Mouse (Mus musculus) urinary bladder, adult 18-20 months (tissue): ENCODE results near the gene Osbpl3.
A peak's percentile ranks its signal among the peaks of the same experiment; 100 is the strongest.
"Not testable (repeated sequence)": the region's sequence is repeated elsewhere in the genome, so short reads cannot be mapped to it uniquely, and the experiment has no call there.

ENCODE experiments used
- DNase-seq, 2 experiments: peaks; one replicate each; pipeline ENCODE4 v3.0.0; 2022; ENCODE audit warnings: low spot score in 2 of 2, mixed read lengths in 2 of 2

The Osbpl3 gene

DNA sequence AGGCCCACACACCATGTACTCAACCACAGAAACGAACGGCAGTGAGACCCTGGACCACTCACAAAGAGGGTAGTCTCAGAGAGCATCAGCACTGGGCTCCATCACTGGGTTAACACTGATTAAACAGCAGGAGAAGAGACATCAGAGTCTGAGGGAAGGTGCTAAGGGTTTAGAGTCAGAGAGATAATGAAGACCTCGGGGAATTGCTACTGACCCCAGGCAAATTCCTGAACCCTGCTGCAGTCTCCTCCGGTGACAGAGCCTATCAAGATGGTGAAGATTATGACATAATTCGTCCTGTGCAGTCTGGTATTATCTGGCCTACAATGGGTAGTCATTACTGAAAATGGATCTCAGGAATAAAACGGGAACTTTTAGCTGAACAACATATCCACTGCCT lies 2.4 kb downstream of the Osbpl3 start:
- DNase-seq = no peak

GRCm38 (mm10) chr6:50452220-50452619 lies 3.8 kb downstream of the Osbpl3 start:
- no peak for DNase-seq

DNA sequence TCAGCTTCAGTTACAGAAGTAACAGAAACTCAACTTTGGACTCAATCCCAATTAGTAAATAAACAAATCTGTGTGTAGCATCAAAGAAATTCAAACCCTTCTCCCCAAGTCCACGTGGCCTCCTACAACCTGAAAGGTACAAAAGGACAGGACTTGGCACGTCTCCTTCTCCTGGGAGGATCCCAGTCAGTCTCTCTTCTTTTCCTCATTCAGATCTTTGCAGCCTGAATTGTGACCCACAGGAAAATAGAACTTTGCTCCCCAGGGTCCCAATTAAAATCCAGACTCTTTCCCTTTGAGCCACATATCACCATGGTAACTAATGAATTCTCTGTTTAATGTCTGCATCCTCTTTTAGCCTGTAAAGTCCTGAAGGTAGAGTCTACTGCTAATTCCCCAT lies 10.4 kb downstream of the Osbpl3 start:
- no peak for DNase-seq

DNA sequence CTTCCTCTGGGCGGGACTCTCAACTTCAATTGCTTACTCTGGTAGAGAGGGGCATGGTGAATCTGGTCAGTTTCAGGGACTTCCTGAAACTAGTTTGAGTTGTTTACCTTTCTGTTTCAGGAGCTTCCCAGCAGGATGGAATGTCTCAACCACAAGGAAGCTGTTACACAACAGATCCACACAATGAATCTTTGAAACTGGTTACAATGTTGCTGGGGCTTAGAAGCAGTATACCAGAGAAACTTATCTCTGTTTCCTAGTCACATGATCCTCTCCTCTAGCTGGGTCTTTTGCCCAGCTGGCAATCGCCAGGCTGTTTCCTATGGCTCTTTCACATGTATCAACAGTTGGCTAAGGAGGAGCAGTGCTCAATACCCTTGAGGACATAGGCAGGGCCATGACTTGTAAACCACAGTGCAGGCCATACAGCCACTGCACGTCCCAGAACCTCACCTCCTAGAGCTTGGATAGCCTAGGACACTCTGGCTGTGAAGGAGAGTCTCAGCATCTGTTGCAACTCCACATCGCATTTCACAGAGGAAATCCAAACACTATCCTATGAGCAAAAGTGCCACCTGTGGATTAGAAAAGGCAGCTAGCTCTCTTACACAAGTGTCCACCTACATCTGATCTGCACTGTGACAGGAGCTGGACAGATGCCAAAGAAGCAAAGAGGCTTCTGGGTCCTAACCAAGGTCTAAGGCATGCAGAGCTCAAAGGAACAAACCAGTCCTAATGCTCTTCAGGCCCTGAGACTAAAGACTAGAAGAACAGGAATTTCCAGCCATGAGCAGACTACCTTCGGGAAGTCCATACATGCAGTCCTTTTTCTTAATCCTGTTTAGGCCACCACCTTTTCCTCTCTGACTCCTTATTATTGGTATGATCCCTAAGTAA lies 14.8 kb downstream of the Osbpl3 start:
- peak in 1 of 2 experiments; percentile 44 for DNase-seq

DNA sequence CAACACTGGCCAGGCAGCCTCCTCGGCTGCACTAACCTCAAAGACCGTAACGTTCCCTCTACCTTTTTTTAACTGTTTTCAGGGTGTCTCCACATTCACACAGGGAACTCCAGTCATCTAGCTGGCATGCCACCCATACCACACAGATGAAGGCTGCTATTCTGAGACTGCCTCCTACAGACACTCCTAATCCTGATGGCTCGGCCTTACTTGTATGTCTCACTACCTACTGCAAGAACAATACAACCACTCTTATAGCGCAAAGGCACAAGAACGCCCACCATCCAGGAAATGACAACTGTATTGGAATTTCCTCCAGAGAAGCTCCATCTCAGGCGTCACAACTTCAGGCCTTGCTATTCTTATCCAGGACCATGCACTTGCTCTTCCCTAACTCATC lies 15.8 kb downstream of the Osbpl3 start:
- DNase-seq = no peak

DNA sequence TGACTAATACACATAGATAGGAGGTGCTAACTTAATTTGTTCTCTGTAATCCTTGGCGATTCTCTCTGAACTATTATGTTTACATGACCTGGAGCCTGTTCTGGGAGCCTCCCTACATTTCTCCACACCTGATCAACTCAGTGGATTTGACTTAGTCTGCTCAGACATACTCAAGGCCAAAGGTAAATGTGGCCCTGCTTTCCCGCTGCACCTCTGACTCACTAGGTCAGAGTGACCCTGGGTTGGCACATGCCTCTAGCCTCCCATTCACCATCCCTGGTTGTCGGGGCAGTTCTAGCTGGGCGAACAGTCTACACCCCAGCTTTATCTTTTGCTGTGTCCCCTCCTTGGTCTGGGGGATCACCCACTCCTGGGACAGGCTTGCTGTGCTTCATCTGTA lies 17.1 kb downstream of the Osbpl3 start:
- not testable (repeated sequence) for DNase-seq

GRCm38 (mm10) chr6:50437815-50438214 lies 18.2 kb downstream of the Osbpl3 start:
- no peak for DNase-seq

- no peak for DNase-seq
Measured at GRCm38 (mm10) chr6:50436661-50437060, 19.3 kb downstream of the Osbpl3 start.

GRCm38 (mm10) chr6:50432491-50432890 lies 23.5 kb downstream of the Osbpl3 start:
- DNase-seq = no peak

- no peak for DNase-seq
Measured at GRCm38 (mm10) chr6:50429299-50429698, 26.7 kb downstream of the Osbpl3 start.

- DNase-seq = no peak
Measured at GRCm38 (mm10) chr6:50427051-50427732, 28.8 kb downstream of the Osbpl3 start.

DNA sequence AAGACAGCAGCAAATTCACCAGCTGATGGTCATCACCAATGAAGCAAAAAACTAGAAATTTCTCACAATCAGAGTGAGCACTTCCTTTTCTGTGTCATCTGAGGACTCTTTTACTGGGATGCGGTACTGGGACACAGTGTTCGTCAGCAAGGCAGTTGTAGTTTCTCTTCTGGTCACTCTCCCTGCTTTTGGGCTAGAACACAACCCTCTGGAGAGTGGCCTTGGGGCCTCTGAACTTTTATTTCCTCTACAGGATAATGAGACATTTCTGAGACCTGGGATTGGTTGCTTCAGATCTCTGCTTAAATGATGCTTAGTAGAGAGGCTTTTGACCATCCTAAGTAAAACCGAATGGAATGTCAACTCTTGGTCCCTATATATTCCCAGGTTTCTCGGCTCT lies 29.4 kb downstream of the Osbpl3 start:
- no peak for DNase-seq

DNA sequence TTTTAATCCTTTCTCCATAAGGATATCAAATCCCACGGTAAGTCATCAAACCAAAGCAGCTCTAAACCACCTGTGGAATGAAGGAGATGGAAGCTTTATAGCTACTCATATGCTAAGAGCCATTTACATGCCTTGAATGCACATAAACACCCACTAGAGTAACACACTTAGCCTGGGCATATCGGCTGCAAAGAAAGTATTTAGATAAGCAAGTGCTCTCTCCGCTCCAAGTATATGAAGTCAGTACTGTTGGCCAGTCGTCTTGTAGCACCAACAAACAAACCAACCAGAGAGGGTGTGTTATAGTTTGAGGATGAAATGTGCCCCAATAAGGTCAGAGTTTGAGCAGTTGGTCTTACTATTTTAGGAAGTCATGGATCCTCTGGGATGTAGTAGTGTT lies 31.7 kb downstream of the Osbpl3 start:
- no peak for DNase-seq

- no peak for DNase-seq
Measured at GRCm38 (mm10) chr6:50420413-50420812, 35.6 kb downstream of the Osbpl3 start.

DNA sequence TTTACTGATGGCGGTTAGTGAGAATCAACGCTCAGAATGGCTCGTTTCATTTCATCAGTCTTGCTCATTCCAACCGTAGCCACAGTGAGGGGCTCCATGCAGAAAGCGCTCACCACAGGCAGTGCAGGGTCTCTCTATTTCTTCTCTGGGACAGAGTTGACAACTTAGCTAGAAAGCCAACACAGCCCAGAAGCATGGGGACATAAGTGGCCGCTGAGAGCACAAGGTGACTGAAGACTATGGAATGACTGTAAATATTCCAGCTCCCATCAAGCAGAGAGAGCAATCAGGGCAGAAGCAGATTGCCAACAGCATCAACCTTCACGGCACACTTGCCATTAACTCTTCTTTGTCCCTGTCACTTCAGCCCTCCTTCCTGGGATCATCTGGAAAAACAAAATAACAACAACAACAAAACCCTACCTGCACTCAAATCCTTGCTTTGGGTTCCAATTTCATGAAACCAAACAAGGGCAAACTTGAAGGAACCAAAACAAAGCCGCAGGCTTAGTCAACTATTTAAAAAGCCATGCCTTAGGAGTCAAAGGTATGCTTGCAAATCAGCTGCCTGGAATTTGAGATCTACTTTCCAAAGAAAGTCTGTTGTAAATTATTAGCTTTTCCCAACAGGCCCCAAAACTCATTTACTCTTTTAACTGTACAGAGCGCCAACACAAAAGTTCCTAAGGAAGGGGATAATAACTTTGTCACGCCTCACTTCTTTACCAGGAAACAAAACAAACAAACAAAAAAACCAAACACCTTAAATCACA lies 36.3 kb downstream of the Osbpl3 start:
- DNase-seq = no peak

- no peak for DNase-seq
Measured at GRCm38 (mm10) chr6:50418951-50419350, 37.0 kb downstream of the Osbpl3 start.

DNA sequence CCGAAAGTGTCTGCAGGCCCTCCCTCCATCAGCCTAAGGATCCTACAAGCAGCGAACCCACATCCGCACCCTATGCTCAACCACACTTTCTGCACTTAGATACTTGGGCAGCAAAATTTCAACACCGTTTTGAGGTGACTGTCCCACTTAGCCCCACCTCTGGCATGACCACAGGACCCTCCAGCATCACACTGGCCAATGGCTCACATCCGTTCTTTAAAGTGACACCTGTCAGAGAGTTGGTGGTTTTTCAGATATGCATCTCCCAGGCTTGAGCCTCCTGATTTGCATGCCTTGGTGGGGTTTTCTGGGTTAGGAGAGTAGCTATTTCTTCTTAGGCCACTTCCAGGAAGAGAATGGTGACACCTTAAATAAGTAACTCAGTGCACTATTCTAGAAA lies 39.1 kb downstream of the Osbpl3 start:
- no peak for DNase-seq

- DNase-seq = no peak
Measured at GRCm38 (mm10) chr6:50415431-50415830, 40.6 kb downstream of the Osbpl3 start.

- DNase-seq = no peak
Measured at GRCm38 (mm10) chr6:50414547-50414946, 41.5 kb downstream of the Osbpl3 start.

DNA sequence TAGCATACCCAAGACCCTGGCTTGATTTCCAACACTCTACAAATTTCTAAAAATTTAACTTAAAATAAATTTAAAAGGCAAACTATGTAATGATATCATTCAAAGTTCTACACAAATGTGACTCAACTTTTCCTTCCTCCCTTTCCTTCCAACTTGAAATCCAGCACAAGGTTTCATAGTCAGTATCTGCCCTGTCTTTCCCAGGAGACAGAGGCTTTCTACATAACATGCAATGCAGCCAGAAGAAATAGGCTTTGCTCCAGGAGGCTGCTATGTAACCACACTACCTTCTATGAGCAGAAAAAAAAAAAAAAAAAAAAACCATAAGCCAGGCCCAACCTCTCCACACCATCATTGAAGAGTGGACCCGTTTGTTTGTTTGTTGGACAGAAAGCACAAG lies 42.6 kb downstream of the Osbpl3 start:
- DNase-seq = no peak

- DNase-seq = no peak
Measured at GRCm38 (mm10) chr6:50412174-50412573, 43.8 kb downstream of the Osbpl3 start.

- DNase-seq = no peak
Measured at GRCm38 (mm10) chr6:50404698-50405097, 51.3 kb downstream of the Osbpl3 start.
